Mouse (Mus musculus) mesoderm, embryonic 11.5 days (tissue): ENCODE results near the gene Thbs4.

Experiments used
- DNase-seq: peaks from one replicate; pipeline ENCODE4 v3.0.0-alpha.2; 2012; ENCODE audit warnings: low read depth, low spot score

The Thbs4 gene

GRCm38 (mm10) chr13:92760519-92760918, 34.1 kb downstream of the Thbs4 start:
- no peak for DNase-seq

GRCm38 (mm10) chr13:92759096-92759495, 35.5 kb downstream of the Thbs4 start:
- no peak for DNase-seq

GRCm38 (mm10) chr13:92757972-92758585, 36.5 kb downstream of the Thbs4 start:
- DNase-seq = no peak

GRCm38 (mm10) chr13:92755036-92755435, 39.6 kb downstream of the Thbs4 start:
- no peak for DNase-seq

GRCm38 (mm10) chr13:92753676-92754075, 40.9 kb downstream of the Thbs4 start:
- DNase-seq = no peak

GRCm38 (mm10) chr13:92751726-92752565, 42.7 kb downstream of the Thbs4 start:
- peak; percentile 78 for DNase-seq

- peak; percentile 82 for DNase-seq
These were observed 43.6 kb downstream of the Thbs4 start for GRCm38 (mm10) chr13:92750976-92751518.

- DNase-seq = no peak
These were observed 51.3 kb downstream of the Thbs4 start for GRCm38 (mm10) chr13:92743337-92743736.

- DNase-seq = no peak
These were observed 51.7 kb downstream of the Thbs4 start for GRCm38 (mm10) chr13:92742886-92743285.

GRCm38 (mm10) chr13:92740671-92741270, 53.8 kb downstream of the Thbs4 start:
- DNase-seq = peak; percentile 65

- DNase-seq = no peak
These were observed 54.8 kb downstream of the Thbs4 start for GRCm38 (mm10) chr13:92739858-92740257.

GRCm38 (mm10) chr13:92738821-92739220, 55.8 kb downstream of the Thbs4 start:
- DNase-seq = no peak

- peak; percentile 46 for DNase-seq
These were observed 57.9 kb downstream of the Thbs4 start for GRCm38 (mm10) chr13:92736516-92737300.

GRCm38 (mm10) chr13:92735693-92736092, 58.9 kb downstream of the Thbs4 start:
- peak; percentile 41 for DNase-seq

GRCm38 (mm10) chr13:92733741-92734140, 60.9 kb downstream of the Thbs4 start:
- no peak for DNase-seq

GRCm38 (mm10) chr13:92733252-92733651, 61.4 kb downstream of the Thbs4 start:
- DNase-seq = peak; percentile 54

GRCm38 (mm10) chr13:92732836-92733235, 61.8 kb downstream of the Thbs4 start:
- DNase-seq = no peak

GRCm38 (mm10) chr13:92731811-92732210, 62.8 kb downstream of the Thbs4 start:
- no peak for DNase-seq

- DNase-seq = no peak
These were observed 64.8 kb downstream of the Thbs4 start for GRCm38 (mm10) chr13:92729811-92730210.

GRCm38 (mm10) chr13:92722389-92722788, 72.2 kb downstream of the Thbs4 start:
- no peak for DNase-seq

- DNase-seq = no peak
These were observed 73.6 kb downstream of the Thbs4 start for GRCm38 (mm10) chr13:92721006-92721405.
